Mouse (Mus musculus): ENCODE measurements at regions not wholly inside any gene's neighbourhood (a gene's known extent, or its start where the extent isn't known, plus 50 kb on each side); places are given as distances from the start of the nearest gene placed in this dataset.

DNA sequence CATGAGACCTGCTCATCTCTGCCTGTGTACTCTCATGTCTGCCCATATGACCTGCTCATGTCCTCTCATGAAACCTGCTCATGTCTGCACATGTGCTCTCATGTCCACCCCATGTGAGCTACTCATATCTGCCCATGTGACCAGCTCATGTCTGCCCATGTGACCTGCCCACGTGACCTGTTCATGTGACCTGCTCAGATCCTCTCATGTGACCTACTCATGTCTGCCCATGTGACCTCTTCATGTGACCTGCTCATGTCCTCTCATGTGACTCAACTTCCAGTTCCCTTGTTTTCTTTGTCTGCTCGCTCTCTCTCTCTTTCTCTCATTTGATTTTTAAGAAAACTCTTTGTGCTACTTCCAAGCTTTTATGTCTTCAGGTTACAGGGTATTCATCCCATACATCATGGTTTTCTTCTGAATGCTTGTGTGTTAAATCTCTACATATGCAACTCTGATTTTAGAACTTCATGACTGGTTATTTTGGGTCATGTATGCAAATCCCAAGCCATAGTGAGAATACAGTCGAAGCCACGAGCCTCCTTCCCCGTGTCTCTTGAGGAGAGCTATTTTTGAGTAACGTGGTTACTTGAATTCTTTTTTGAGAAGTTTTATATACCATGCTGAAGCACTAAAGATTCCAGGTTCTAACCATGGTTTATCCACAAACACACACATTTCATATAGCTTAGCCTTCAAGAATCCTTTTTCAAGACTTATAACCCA is 60.7 kb upstream of the Phactr1 start:
- H3K9ac ChIP-seq (replicated peaks; ENCODE audit: low read length) = no peak overlapping the region
- H3K9me3 ChIP-seq (replicated peaks; ENCODE audit: control insufficient read depth, low read length) = no peaks in the 10 kb centered on the region
- 91% methylated on average over 6 of the region's 6 CpGs for WGBS
- no peaks in the 10 kb centered on the region for H3K27me3 ChIP-seq (ENCODE audit: control insufficient read depth, insufficient read depth, low read length)
- DNase-seq (ENCODE audit: low spot score) = no peak
- no peak overlapping the region for H3K4me3 ChIP-seq (ENCODE audit: low read depth, low read length)
- H3K36me3 ChIP-seq (replicated peaks; ENCODE audit: control insufficient read depth, insufficient read depth, low read depth, low read length) = no peaks in the 10 kb centered on the region
- no peak overlapping the region for H3K4me2 ChIP-seq (ENCODE audit: low read depth, low read length)
- H3K27ac ChIP-seq (replicated peaks; ENCODE audit: low read depth, low read length) = no peak overlapping the region
- no peak for ATAC-seq (replicated peaks; ENCODE audit: insufficient number of reproducible peaks, low FRiP score, low TSS enrichment, low read depth)
- no peaks in the 10 kb centered on the region for H3K4me1 ChIP-seq (ENCODE audit: control insufficient read depth, insufficient read depth, low read length)

DNA sequence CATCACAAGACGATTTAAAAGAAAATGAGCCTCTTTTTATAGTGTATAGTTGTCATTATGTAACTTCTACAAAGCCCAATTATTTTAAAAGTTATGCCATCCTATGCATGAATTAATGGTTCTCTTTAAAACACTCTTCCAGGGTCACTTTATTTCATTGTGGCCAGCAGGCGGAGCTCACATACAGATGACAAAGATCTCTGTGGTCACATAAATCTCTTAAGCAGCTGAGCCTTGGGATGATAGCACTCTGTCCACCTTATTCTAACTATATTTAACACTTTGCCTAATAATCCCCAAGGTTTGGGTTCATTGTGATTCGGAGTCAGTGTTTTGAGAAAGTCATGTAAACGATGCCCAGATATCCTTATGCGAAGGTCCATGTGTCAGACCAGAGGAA is 56.9 kb upstream of the Phactr1 start:
- no peaks in the 10 kb centered on the region for H3K27me3 ChIP-seq (ENCODE audit: control insufficient read depth, insufficient read depth, low read length)
- no peak overlapping the region for H3K27ac ChIP-seq (replicated peaks; ENCODE audit: low read depth, low read length)
- WGBS = 53% methylated on average over 5 of the region's 5 CpGs
- no peak overlapping the region for H3K4me2 ChIP-seq (ENCODE audit: low read depth, low read length)
- H3K36me3 ChIP-seq (replicated peaks; ENCODE audit: control insufficient read depth, insufficient read depth, low read depth, low read length) = no peaks in the 10 kb centered on the region
- ATAC-seq (replicated peaks; ENCODE audit: insufficient number of reproducible peaks, low FRiP score, low TSS enrichment, low read depth) (no peak), DNase-seq (ENCODE audit: low spot score) (peak; percentile 68)
- H3K9ac ChIP-seq (replicated peaks; ENCODE audit: low read length) = no peak overlapping the region
- H3K4me1 ChIP-seq (ENCODE audit: control insufficient read depth, insufficient read depth, low read length) = no peaks in the 10 kb centered on the region
- H3K9me3 ChIP-seq (replicated peaks; ENCODE audit: control insufficient read depth, low read length) = no peaks in the 10 kb centered on the region
- no peak overlapping the region for H3K4me3 ChIP-seq (ENCODE audit: low read depth, low read length)
